Mouse (Mus musculus): ENCODE measurements around the gene Ak1.
A peak's percentile ranks its signal among the peaks of the same experiment; 100 is the strongest.

Ak1 gene

DNA sequence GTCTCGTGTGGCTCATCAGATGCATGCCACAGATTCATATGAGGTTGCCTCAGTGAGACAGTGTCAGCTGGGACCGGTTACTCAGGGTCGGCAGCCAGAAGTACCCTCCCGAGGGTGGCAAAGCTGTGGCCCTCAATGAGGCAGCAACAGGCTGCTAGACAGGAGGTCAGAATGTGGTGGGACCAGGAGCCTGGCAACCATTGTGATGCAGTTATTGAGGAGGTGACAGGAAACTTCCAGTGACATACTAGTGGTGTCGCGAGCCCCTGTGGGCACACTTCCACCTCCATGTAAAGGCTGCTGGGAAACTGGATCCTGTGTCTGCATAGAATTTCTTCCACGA, at the start of gene Ak1:
TSS of gene Ak1 (plus strand) at position 242 of the 343 bp plus-strand sequence.
- no peak for DNase-seq

DNA sequence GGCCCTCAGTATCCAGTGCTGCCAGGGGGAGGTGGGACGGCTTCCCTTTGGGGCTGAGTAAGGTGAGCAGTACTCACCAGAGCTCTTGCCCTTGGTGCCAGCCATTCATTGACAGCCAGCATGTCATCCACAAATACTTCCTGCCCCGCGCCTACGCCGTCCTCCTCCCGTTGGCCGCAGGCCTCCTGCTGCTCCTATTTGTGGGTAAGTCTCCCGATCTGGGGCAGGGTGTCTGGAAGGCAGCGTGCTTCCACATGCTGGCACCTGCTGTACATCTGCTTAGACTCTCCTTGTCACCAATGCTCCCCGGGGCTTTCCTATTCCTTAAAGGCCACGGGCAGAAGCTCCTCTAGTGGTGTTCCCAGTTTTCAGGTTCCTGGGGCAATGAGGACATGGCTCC, 49.4 kb upstream of the Ak1 start:
- no peak for DNase-seq

DNA sequence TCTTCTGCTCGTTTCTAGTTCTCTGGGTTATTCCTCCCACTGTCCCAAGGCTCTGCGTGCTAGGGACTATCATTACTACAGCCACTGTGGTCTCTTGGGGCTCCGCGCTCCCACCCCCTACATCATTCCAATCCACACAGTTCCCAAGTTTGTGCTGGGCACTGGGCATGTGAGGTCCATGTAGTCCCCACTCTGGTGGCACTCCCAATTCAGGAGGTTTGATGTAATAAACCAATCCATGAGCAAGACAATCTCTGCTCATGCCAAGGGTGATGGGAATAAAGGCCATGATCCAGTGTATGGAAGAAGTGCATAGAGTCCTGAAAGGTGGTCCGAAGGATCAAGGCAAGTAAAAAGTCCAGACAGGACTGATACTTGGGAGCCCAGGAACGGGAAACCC, 47.1 kb upstream of the Ak1 start, which contains the start of gene Pip5kl1:
TSS of gene Pip5kl1 (plus strand) at position 301 of the 400 bp plus-strand sequence.
- no peak for DNase-seq

DNA sequence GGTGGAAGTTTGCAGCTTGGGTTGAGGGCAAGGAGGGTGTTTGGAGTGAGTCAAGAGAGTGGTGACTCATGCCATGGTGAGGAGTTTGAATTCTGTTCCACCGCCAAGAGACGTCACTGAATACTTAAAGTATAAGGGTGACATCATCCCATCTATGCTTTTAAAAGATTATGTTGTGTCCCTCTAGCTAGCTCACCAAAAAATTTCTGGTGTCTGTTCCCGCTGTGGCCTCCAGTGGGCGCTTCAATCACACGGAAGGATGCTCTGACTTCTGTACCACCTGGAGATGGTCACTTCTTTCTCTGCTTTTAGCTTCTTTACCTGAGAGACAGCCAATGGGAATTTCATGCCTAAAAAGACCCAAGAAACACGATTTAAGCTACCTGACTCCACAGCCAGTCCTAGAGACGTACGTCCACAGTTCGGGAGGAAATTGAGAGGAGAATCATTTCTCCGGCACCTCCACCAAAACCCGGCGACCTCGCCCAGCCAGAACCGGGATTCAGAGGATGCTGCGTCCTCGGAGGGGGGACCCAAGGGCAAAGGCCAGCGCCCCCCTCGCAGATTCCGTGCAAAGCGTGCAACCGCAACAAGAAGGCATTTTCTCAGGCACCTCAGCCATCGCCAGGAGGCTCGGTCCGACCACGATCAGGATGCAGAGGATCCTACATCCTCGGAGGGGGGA, 46.5 kb upstream of the Ak1 start:
- DNase-seq, result peak; percentile 69

DNA sequence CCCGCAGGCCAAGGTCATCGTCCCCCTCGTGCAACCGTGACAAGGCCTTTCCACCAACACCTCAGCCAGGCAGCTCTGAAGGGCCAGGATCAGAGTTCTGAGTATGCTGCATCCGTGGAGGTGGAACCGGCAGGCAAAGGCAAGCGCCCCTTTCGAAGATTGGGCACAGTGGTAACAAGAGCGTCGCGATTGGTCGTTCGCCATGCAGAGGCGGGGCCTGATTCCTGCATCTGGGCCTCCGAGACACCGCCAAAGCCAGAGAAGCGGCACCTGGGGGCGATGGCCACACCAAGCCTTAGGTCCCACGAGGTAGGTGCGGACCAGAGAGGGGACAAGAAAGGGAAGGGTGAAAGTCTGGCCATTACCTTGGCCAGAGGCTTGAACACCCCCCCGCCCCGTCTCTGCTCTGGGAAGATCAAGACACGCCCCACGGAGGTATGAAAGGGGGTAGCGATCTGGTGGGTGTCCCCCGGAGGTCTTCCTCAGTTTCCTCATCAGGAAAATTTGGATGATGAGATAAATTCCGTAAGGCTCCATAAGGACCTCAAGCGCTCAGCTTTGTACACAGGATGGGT, 45.9 kb upstream of the Ak1 start, which contains the start of gene 9430097D07Rik:
TSS of gene 9430097D07Rik (minus strand) at position 99 of the 575 bp plus-strand sequence.
- peak; percentile 71 for DNase-seq

DNA sequence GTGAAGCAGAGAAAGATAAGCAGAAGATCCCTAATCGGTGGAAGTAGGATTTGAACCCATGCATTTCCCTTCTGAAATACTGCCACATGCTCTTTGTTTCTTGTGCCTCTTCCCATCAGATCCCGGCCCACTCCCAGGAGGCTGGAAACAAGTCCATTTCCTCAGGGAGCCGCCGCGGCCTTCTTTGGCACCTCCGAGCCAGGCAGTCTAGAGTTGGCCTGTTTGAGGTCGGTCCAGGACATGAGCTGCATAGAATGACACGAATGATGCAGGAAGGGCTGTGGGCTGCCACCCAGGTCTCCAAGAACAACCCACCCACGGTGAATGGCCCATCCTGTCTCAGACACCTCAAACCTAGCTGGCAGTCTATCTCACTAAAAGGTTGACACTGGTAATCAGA, 45.0 kb upstream of the Ak1 start:
- DNase-seq, result no peak

DNA sequence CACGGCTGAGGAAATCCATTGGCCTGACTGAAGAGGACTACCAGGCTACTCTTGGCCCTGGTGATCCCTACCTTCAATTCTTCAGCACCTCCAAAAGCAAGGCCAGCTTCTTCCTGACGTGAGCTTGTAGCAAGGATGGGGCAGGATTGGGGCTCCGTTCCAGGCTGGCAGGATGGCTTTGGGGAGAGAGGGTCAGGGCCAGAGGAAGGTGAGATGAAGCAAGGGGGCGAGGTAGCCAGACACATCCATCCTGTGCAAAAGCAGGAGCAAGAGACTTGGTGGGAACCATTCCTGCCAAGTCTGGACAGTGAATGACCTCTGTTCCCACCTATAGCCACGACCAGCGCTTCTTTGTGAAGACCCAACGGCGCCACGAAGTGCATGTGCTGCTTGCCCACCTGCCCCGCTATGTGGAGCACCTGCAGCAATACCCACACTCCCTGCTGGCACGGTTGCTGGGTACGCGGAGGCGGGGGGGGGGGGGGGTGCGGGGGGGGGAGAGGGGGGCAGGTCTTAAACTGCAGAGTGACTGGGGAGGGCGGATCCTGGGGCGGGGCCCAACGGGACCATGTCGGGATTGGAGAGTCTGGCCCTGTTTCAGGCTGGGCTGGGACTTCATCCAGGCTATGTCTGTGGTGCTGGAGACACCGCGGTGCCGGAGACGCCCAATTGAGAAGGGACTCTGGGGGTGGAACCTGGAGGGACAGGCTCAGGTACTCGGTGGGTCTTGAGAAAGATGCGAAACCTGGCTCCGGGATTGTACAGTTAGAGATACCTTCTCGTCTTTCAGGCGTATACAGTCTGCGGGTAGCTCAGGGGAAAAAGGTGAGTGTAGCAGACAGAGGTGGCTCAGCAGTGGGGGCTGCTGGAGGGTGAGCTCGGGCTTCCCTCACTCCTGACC, 43.2 kb upstream of the Ak1 start:
- DNase-seq, result peak; percentile 62

DNA sequence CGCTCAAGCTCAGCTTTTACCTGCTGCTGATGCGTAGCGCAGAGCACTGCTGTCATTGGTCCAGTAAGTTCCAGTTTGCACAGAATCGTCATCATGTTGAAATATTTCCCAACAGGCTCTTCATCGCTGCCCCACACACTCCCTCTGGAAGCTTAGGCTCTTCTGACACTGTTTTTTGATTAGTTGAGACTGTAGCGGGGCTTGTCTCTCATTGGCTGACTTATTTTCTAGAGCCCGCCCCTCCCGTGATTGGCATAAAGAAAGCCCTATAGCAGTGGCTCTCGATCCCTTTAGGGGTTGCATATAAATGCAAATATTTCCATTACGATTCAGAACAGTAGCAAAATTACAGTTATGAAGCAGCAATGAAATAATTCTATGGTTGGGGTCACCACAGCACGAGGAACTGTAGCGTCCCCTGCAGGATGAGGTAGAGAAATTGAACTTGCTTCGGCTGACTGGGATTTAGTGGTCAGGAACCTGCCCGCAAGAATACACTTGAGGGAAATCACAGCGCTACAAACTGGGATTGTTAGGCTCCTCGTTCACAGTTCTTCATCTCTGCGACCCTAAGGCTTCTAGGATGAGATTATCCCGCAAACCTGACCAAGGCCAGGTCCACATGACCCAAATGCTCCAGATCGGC, 40.0 kb upstream of the Ak1 start:
- peak; percentile 64 for DNase-seq

DNA sequence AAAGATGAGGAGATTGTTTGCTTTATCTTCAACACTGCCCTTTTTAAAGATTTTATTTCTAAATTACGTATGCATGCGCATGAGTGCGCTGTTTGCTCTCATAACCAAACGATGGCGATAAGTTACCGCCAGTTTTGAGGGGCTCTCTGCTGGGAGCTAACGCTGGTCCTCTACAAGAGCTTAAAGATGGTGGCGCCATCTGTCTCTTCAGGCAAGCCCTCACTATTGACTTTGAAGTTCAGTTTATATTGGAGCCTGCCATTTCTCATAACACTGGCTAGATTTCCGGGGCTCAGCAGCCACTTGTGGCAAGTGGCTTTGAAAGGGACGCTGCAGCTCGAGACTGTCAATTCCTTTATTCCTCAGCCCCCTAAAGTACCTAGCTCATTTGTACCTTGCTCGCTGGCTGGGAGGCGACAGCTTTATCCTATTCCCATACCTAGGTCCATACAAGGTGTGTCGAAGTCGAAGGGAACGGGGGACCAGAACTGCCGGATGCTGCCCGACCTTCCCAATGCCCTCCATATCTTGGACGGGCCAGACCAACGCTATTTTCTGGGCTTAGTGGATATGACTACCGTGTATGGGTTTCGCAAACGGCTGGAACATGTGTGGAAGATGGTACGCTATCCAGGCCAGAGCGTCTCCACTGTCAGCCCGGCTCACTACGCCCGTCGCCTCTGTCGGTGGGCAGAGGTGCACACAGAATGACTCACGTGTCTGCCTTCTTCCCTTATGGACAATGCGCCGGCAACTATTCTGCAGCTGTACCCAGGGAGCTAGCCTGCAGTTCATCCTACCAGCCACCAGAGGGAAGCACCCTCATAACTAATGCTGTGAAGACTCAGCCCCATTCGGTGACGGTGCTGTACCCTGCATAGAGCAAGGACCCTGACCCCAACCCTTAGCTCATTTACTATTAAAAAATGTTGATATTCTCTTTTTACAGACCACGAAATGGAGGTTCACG, 38.4 kb upstream of the Ak1 start:
- peak; percentile 73 for DNase-seq

DNA sequence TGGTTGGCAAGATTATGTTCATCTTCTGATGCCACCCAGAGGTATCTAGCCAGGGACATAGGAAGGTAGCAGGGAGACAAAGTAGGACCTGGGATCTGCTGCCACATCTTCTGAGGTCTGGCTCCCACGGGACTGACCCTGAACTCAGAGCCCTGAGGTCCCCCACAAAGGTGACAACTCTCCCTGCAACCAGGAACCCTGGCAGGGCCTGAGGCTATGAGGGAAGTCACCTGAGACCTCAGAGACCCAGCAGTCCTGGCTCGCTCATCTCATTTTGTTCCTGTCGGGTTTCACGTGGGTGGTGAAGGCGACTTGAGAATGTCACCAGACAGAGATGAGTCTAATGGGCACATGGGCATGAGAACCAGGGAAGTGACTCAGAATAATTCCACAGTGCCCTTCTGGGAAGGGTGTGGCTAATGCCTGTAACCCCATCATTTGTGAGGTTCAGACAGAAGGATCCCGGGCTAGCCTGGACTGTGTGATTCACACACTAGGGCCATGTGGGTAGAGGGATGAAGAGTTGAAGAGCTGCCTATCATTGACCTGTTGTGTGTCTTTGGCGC, 36.3 kb upstream of the Ak1 start:
- DNase-seq, result no peak

DNA sequence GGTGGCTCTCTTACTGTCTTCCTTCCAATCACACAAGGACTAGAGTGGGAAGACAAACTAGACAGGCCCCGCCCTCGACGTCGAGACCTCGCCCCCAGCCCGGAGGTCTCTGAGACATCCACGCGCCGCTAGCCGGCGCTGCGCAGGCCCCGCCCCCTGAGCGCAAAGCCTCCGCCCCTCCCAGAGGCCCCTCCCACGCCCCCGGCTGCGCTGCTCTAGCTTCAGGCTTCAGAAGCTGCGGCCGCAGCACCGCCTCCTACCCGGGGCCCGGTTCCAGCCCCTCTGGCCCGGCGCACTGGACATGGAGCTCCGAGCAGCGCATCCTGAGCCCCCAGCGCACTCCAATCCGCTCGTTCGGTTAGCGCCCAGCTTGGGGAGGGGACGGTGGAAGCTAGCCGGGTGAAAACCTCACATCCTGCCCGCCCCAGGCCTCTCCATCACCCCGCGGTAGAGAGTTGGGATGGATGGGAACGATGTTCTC, 34.6 kb upstream of the Ak1 start, which contains the start of gene St6galnac4:
TSS of gene St6galnac4 (plus strand) at position 225 of the 481 bp plus-strand sequence.
- DNase-seq, result peak; percentile 92

DNA sequence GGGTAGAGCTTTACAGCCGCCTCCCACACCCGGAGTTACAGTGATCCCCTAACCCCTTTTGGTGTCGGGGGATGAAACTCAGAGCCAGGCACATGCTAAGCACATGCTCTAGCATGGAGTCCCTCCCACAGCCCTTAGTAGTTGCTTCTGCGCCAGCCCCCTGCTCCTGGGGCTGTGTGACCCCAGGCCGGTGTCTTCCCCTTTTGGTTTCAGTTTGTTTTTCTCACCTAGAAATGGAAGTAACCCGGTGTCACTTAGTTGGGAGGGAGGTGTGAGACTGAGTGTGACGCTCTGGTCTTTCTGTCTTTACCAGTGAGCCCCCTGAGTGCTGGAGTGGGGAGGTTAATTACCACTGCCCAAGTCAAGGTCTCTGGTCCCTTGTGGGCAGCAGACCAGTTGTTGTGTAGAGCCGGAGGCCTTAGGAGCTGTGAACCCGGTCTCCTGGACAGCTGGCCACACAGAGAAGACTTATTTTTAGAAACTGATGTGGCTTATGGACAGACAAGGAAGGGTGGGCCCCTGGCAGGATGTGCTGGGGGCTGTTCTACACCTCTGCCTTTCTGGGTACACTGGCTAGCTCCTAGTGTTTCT, 33.7 kb upstream of the Ak1 start:
- no peak for DNase-seq

DNA sequence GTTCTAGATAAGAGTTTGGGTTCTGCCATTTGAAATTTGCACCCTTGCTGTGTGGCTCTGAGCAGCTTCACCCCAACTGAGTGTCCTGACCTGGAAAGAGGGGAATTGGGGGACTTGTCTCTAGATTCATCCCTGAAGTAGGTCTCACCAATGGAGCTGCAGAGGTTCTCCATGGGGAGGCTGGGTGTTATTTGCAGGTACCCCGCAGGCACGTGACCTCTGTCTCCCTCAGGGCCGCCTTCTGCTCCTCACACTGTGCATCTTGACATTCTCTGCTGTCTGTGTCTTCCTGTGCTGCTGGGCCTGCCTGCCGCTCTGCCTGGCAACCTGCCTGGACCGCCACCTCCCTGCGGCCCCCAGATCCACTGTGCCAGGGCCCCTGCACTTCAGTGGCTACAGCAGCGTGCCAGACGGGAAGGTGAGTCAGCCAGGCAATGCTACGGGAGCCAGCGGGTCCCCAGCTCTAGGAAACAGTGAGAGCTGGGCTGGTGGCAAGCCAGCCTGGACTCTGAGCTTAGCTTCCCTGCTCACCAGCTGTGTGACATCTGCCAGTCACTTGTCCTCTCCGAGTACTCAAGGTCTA, 32.3 kb upstream of the Ak1 start:
- peak; percentile 54 for DNase-seq

DNA sequence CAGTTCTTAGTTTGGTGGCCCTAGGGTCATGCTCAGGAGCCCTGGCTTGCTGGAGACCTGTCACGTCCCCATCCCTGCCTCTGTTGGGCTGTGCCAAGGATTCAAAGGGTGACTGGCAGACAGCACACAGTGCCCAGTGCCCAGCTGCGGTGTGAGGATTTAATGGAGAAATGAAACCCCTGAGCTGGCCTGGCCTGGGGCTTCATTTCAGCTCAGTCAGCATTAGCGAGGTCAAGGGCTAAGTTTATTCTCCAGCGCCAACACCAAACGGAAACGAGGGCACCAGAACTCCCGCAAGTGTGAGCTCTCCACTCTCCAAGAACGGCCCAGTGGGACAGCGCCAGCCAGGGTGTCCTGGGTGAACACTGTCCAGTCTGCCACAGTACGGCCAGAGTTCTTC, 31.3 kb upstream of the Ak1 start:
- no peak for DNase-seq

DNA sequence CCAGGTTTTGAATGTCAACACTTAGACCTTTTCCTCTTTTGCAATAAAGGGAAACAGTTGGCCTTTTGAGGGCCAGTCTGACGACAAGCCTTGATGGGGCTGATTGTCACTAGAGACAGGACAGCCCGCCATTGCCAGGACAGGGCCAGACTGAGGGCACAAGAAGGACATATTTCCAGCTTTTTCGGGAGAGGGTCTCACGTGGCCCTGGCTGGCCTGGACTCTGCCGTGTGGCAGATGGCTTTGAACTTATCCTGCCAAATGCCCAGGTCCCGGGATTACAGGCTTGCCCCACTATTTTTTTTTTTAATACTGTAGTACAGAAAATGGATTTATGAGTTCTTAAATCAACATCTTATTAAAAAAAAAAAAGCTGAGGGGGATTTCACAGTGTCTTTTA, 30.3 kb upstream of the Ak1 start:
- no peak for DNase-seq

DNA sequence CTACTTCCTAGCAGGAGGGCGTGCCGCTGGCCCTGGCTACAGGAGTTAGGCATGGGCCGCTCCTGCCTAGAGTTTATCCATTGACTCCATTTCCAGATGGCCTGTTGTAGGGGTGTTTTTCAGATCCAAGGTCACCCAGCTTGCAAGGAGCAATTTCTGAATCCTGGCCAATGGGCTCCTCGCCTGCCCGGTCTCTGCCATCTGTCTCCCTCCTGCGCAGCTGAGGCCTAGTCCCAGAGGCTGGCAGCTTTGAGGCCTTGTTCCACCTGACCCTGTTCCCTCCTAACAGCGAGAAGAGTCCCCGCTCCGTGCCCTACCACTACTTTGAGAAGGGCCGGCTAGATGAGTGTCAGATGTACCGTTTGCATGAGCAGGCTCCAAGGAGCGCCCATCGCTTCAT, 24.8 kb upstream of the Ak1 start:
- DNase-seq, result no peak

DNA sequence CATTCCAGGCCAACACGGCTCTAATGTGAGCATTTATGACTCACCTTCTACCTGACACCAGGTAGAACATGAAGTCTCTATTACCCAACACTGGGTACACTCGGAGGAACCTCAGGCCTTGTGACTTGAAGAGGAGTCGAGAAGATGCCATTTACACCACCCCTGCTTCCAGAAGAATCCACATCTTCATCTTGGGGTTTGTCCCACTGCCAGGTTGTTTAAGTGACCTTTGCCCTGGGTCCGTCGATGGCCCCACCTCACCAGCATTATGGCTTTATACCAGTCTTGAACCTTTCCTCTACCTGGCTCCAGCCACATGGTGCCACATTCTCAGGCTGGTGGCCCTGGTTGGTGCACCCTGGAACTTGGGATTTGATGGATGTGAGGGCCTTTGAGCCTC, 24.3 kb upstream of the Ak1 start:
- DNase-seq, result no peak

DNA sequence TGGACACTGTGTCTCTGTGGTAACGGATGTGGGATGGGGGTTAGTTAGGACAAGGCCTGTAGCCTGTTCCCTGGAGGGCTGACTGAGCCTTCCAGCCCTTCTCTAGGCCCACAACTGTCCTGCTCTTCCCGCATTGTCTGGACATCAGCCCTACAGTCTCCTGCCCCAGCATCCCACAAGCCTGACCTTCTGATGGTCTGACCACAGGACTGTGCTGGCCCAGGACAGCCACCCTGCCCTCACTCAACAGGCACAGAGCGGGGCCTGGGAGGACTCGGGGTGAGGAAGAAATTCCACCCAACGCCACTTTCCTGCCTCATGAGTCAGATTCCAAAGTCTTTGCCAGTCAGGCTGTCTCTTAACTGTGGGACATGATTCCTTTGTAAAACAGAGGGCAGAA, 23.9 kb upstream of the Ak1 start:
- no peak for DNase-seq

DNA sequence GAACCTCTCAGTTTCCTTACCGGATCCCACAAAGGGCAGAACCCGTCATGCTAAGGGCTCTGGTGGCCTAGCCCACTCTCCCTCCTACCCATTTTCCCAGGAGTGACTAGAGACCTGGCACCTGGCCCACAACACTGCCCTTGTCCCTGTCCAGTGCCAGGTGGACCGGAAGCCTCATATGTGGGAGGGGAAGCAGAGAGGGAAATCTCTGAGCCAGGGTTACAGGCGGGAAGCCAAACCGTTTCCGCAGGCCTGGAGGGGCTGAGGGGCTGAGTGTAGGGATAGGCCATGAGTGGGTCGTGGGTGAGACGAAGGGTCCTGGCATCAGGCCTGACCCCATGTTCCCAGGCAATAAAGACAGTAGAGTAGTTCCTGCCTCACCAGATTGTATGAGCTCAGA, 23.1 kb upstream of the Ak1 start:
- DNase-seq, result no peak

DNA sequence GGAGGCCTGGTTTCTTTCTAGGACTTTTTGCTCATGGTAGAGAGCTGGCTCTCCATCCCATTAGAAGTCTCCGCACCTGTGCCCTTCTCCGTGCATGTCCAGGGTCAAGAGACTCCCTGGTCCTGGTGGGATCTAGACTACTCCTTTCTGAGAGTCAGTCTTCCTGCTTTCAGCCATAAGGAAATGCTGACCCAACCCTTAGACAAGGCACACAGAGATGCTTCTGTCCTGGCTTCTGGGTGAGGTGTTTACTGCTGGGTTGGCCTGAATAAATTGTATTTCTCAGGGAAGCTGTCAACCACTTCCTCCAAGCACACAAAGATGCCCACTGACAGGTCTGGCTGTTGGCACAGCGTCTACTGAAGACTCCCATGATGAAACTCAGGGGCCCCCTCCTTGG, 22.1 kb upstream of the Ak1 start, which contains the start of gene St6galnac6:
TSS of gene St6galnac6 (plus strand) at position 301 of the 400 bp plus-strand sequence.
- DNase-seq, result no peak
